Comparison of ENCODE assay signal across 9 mouse cellular contexts in genomic region chr11:87449200-87449547, GRCm38 (mm10). TPM values are rescaled to one million over a fixed set of nuclear protein-coding genes. Genes with fewer than 3 reads are reported as not detected.
DNase-seq lines count a peak whose midpoint lies in the region; ATAC-seq and TF ChIP-seq lines count a peak whose summit lies in the region.
"Had no signal": no experiment of that assay in that cellular context is flagged by ENCODE, and none has a peak within 500 bp of the region (broad histone marks: within the 10 kb centered on the region; RNA-seq: fewer than 3 reads in every experiment).

No protein-coding gene starts in this region.

- H3K9me3 ChIP-seq in forebrain, embryonic 12.5 days: no peaks in the 10 kb centered on the region
- H3K9me3 ChIP-seq in forebrain, postnatal 0 days (ENCODE audit: low read length): no peaks in the 10 kb centered on the region
- no peaks in the 10 kb centered on the region for H3K9me3 ChIP-seq in liver, embryonic 11.5 days (ENCODE audit: control insufficient read depth, low read length)
- H3K9me3 ChIP-seq in hindbrain, embryonic 15.5 days: no peaks in the 10 kb centered on the region
- H3K9me3 ChIP-seq in midbrain, embryonic 16.5 days (replicated peaks; ENCODE audit: control insufficient read depth, low read length, poor library complexity, severe bottlenecking): no peaks in the 10 kb centered on the region

- H3K27ac ChIP-seq in forebrain, embryonic 12.5 days: peak overlapping the region; percentile 47; the same call in 1 of the 2 replicates
- no peak overlapping the region for H3K27ac ChIP-seq in forebrain, postnatal 0 days (ENCODE audit: low read depth, low read length)
- H3K27ac ChIP-seq in liver, embryonic 11.5 days (ENCODE audit: low read depth, low read length): peak overlapping the region; percentile 30; the same call in 1 of the 2 replicates
- peak overlapping the region; percentile 73 for H3K27ac ChIP-seq in hindbrain, embryonic 15.5 days (replicated peaks)
- H3K27ac ChIP-seq in midbrain, embryonic 16.5 days (ENCODE audit: low read length): peak overlapping the region; percentile 61

- H3K9ac ChIP-seq in forebrain, embryonic 12.5 days: no peak overlapping the region
- H3K9ac ChIP-seq in forebrain, postnatal 0 days: no peak overlapping the region
- no peak overlapping the region for H3K9ac ChIP-seq in liver, embryonic 11.5 days (ENCODE audit: low read depth, low read length)
- H3K9ac ChIP-seq in hindbrain, embryonic 15.5 days: no peak overlapping the region
- H3K9ac ChIP-seq in midbrain, embryonic 16.5 days (ENCODE audit: low read depth, low read length): no peak overlapping the region

- no peak for DNase-seq in forebrain, postnatal 0 days
- DNase-seq in liver, embryonic 11.5 days (ENCODE audit: low spot score): no peak
- DNase-seq in liver: no peak
- DNase-seq in urinary bladder, postnatal 10 days (ENCODE audit: low spot score): no peak
- DNase-seq in cerebellum, adult 18-20 months: no peak
- DNase-seq: thymus, adult 18-20 months had no signal

- no peak for ATAC-seq in forebrain, embryonic 12.5 days (ENCODE audit: low FRiP score)
- ATAC-seq in forebrain, postnatal 0 days: no peak
- no peak for ATAC-seq in liver, embryonic 11.5 days (replicated peaks; ENCODE audit: low FRiP score)
- ATAC-seq in hindbrain, embryonic 15.5 days (ENCODE audit: low FRiP score, low read depth): no peak
- ATAC-seq in midbrain, embryonic 16.5 days: no peak

- no peak for TF ChIP-seq CTCF in forebrain, postnatal 0 days (IDR thresholded peaks at IDR 0.05; ENCODE audit: low read depth)

- no peaks in the 10 kb centered on the region for H3K36me3 ChIP-seq in forebrain, embryonic 12.5 days (replicated peaks)
- no peaks in the 10 kb centered on the region for H3K36me3 ChIP-seq in forebrain, postnatal 0 days (ENCODE audit: insufficient read depth)
- no peaks in the 10 kb centered on the region for H3K36me3 ChIP-seq in liver, embryonic 11.5 days (ENCODE audit: control insufficient read depth, insufficient read depth, low read length)
- no peaks in the 10 kb centered on the region for H3K36me3 ChIP-seq in hindbrain, embryonic 15.5 days
- no peaks in the 10 kb centered on the region for H3K36me3 ChIP-seq in midbrain, embryonic 16.5 days (ENCODE audit: control insufficient read depth, insufficient read depth, low read length)

- no peaks in the 10 kb centered on the region for H3K27me3 ChIP-seq in forebrain, embryonic 12.5 days
- H3K27me3 ChIP-seq in forebrain, postnatal 0 days (ENCODE audit: insufficient read depth, low read length): no peaks in the 10 kb centered on the region
- no peaks in the 10 kb centered on the region for H3K27me3 ChIP-seq in liver, embryonic 11.5 days (replicated peaks; ENCODE audit: control insufficient read depth, insufficient read depth, low read length)
- no peaks in the 10 kb centered on the region for H3K27me3 ChIP-seq in hindbrain, embryonic 15.5 days
- H3K27me3 ChIP-seq in midbrain, embryonic 16.5 days (ENCODE audit: control insufficient read depth, insufficient read depth, low read depth, low read length): no peaks in the 10 kb centered on the region

- H3K4me2 ChIP-seq in forebrain, embryonic 12.5 days: no peak overlapping the region
- H3K4me2 ChIP-seq in forebrain, postnatal 0 days (ENCODE audit: low read depth): no peak overlapping the region
- H3K4me2 ChIP-seq in liver, embryonic 11.5 days: no peak overlapping the region
- no peak overlapping the region for H3K4me2 ChIP-seq in hindbrain, embryonic 15.5 days
- no peak overlapping the region for H3K4me2 ChIP-seq in midbrain, embryonic 16.5 days (ENCODE audit: low read length)

- no peaks in the 10 kb centered on the region; the same call in 1 of the 2 replicates for H3K4me1 ChIP-seq in forebrain, embryonic 12.5 days
- no peaks in the 10 kb centered on the region; the same call in 1 of the 2 replicates for H3K4me1 ChIP-seq in forebrain, postnatal 0 days (ENCODE audit: insufficient read depth)
- H3K4me1 ChIP-seq in liver, embryonic 11.5 days (replicated peaks; ENCODE audit: control insufficient read depth, insufficient read depth, low read length): peaks cover 19% of the 10 kb centered on the region
- 0 out of 2 replicates have a peak, but pooled peaks cover 9% of the 10 kb centered on the region for H3K4me1 ChIP-seq in hindbrain, embryonic 15.5 days (replicated peaks)
- peaks cover 2% of the 10 kb centered on the region; the same call in 1 of the 2 replicates for H3K4me1 ChIP-seq in midbrain, embryonic 16.5 days (ENCODE audit: control insufficient read depth, insufficient read depth, low read length)

- WGBS in forebrain, embryonic 12.5 days: 9% methylated on average over 3 of the region's 3 CpGs
- WGBS in forebrain, postnatal 0 days: 8% methylated on average over 3 of the region's 3 CpGs
- WGBS in liver, embryonic 11.5 days: 12% methylated on average over 3 of the region's 3 CpGs
- 12% methylated on average over 3 of the region's 3 CpGs for WGBS in hindbrain, embryonic 15.5 days
- WGBS in midbrain, embryonic 16.5 days: 13% methylated on average over 3 of the region's 3 CpGs

- H3K4me3 ChIP-seq in forebrain, embryonic 12.5 days (replicated peaks): no peak overlapping the region
- H3K4me3 ChIP-seq in forebrain, postnatal 0 days (ENCODE audit: low read depth, low read length): no peak overlapping the region
- no peak overlapping the region for H3K4me3 ChIP-seq in liver, embryonic 11.5 days (ENCODE audit: low read depth, low read length)
- no peak overlapping the region for H3K4me3 ChIP-seq in hindbrain, embryonic 15.5 days
- no peak overlapping the region for H3K4me3 ChIP-seq in midbrain, embryonic 16.5 days (ENCODE audit: low read depth, low read length)

RNA-seq across cellular contexts. Expression of gene Tex14, which starts 44.3 kb away (rescaled TPM):
- 0.35 and 0.42 TPM in 2 replicates for polyA plus RNA-seq in forebrain, embryonic 12.5 days (2016; fragmentation: Nextera tagmentation; extraction: Ambion mirVana)
- total RNA-seq in forebrain, postnatal 0 days (2014; rRNA removed): 0.23 and 0.81 TPM in 2 replicates
- 0.03 and 0.23 TPM in 2 replicates for polyA plus RNA-seq in forebrain, postnatal 0 days (2015; fragmentation: Nextera tagmentation; extraction: Ambion mirVana)
- 0.32 and 0.48 TPM in 2 replicates for polyA plus RNA-seq in liver, embryonic 11.5 days (2014; fragmentation: Nextera tagmentation; extraction: Ambion mirVana)
- 1.7 and 1.9 TPM in 2 replicates for polyA plus RNA-seq in hindbrain, embryonic 15.5 days (2015; fragmentation: Nextera tagmentation; extraction: Ambion mirVana)
- 0.29 and 0.39 TPM in 2 replicates for polyA plus RNA-seq in midbrain, embryonic 16.5 days (2015; fragmentation: Nextera tagmentation; extraction: Ambion mirVana)

RNA-seq across cellular contexts. Expression of gene Rad51c, which starts 44.4 kb away (rescaled TPM):
- 11.8 and 12.1 TPM in 2 replicates for polyA plus RNA-seq in forebrain, embryonic 12.5 days (2016; fragmentation: Nextera tagmentation; extraction: Ambion mirVana)
- 1.9 and 4.0 TPM in 2 replicates for total RNA-seq in forebrain, postnatal 0 days (2014; rRNA removed)
- polyA plus RNA-seq in forebrain, postnatal 0 days (2015; fragmentation: Nextera tagmentation; extraction: Ambion mirVana): 1.9 and 2.6 TPM in 2 replicates
- 5.0 and 5.5 TPM in 2 replicates for polyA plus RNA-seq in liver, embryonic 11.5 days (2014; fragmentation: Nextera tagmentation; extraction: Ambion mirVana)
- 4.7 and 4.9 TPM in 2 replicates for polyA plus RNA-seq in hindbrain, embryonic 15.5 days (2015; fragmentation: Nextera tagmentation; extraction: Ambion mirVana)
- polyA plus RNA-seq in midbrain, embryonic 16.5 days (2015; fragmentation: Nextera tagmentation; extraction: Ambion mirVana): 3.6 and 4.0 TPM in 2 replicates
